Mouse (Mus musculus) embryonic facial prominence, embryonic 13.5 days (tissue): ENCODE measurements around the gene Baz1a. TPM values are rescaled to one million over a fixed set of nuclear protein-coding genes. Genes with fewer than 3 reads are reported as not detected.

Experiments
- ATAC-seq: fragments of 200-750 bp; cut with Nextera tagmentation; 2 replicates; pipeline ENCODE4 v1.8.0; 2017; ENCODE audit warnings: low read depth; ENCODE audit not compliant: insufficient number of reproducible peaks, insufficient read depth, low FRiP score, low TSS enrichment
- H3K27ac ChIP-seq: fragments of 300-500 bp; sonication (generic); 2 replicates; pipeline ENCODE4 v1.5.1; 2015; ENCODE audit warnings: moderate library complexity, mild to moderate bottlenecking, inconsistent platforms
- H3K27me3 ChIP-seq: fragments of 300-500 bp; sonication (generic); 2 replicates; pipeline ENCODE4 v1.6.1; 2015; ENCODE audit warnings: mild to moderate bottlenecking, inconsistent platforms
- H3K36me3 ChIP-seq: fragments of 300-500 bp; sonication (generic); 2 replicates; pipeline ENCODE4 v1.6.1; 2015; ENCODE audit warnings: mild to moderate bottlenecking, inconsistent platforms
- H3K4me1 ChIP-seq: fragments of 300-500 bp; sonication (generic); 2 replicates; pipeline ENCODE4 v1.6.1; 2015; ENCODE audit warnings: inconsistent platforms
- H3K4me2 ChIP-seq: fragments of 300-500 bp; sonication (generic); 2 replicates; pipeline ENCODE4 v1.6.1; 2015; ENCODE audit warnings: moderate library complexity, mild to moderate bottlenecking, inconsistent platforms
- H3K4me3 ChIP-seq: fragments of 300-500 bp; sonication (generic); 2 replicates; pipeline ENCODE4 v1.5.1; 2015; ENCODE audit warnings: mild to moderate bottlenecking, inconsistent platforms
- H3K9ac ChIP-seq: fragments of 300-500 bp; sonication (generic); 2 replicates; pipeline ENCODE4 v1.6.1; 2015; ENCODE audit warnings: mild to moderate bottlenecking, inconsistent platforms
- H3K9me3 ChIP-seq: fragments of 300-500 bp; sonication (generic); 2 replicates; pipeline ENCODE4 v1.6.1; 2016; ENCODE audit warnings: inconsistent platforms
- WGBS: fragments of 180-500 bp; shearing (Covaris S2); methylation state at CpG from one replicate; pipeline ENCODE4 v1.1.7; 2015; ENCODE audit warnings: mixed read lengths; 5-methylcytosine and 5-hydroxymethylcytosine counted together
- polyA plus RNA-seq: library from polyadenylated mRNA; unstranded; fragments of >200 nt; fragmentation: Nextera tagmentation; extraction: Ambion mirVana; gene quantifications from 2 replicates; pipeline ENCODE4 v1.2.1, GENCODE M21; 2015

Baz1a gene
- polyA plus RNA-seq, 1 experiment from 2014 or later, result 31.2 TPM

- no peak overlapping the region for H3K27ac ChIP-seq
- H3K4me2 ChIP-seq, result no peak overlapping the region
- no peaks in the 10 kb centered on the region for H3K27me3 ChIP-seq
- no peak overlapping the region for H3K9ac ChIP-seq
- no peaks in the 10 kb centered on the region for H3K36me3 ChIP-seq
- H3K4me1 ChIP-seq, result peaks cover 7% of the 10 kb centered on the region; the same call in 1 of the 2 replicates
- H3K4me3 ChIP-seq, result no peak overlapping the region
- no peak for ATAC-seq
- 81% methylated on average over 2 of the region's 2 CpGs for WGBS
- no peaks in the 10 kb centered on the region for H3K9me3 ChIP-seq
Observed at GRCm38 (mm10) chr12:54987156-54987555, 27.0 kb downstream of the Baz1a start.

DNA sequence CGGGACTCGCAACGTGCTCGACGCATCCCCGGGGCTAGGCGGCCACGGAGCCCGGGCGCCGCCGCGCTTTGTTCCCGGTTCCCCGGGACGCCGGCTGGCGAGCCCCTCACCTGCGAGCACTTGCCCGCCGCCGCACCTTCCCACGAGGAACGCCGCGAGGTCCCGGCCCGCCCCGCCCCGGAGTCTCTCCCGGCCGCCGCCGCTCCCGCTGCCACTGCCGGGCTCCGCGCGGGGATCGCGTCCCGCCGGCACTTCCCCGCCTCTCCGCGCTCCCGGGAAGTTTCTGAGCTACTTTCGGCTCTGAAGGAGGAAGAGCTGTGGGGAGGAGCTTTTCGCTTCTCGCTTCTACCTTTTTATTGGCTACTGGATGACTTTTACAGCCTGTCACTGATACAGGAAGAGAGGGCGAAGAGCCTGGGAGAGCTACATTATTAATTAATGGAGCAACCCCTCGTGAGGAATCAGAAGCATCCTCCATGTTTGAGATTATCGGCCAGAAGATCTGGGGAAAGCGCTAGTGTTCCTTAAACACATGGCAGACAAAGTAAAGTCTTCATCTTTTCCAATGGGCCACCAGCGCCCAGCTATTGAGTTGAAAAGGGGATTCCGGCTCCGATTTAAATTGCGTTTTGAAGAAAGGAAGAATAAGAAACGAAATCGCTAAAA is 28.0 kb downstream of the Baz1a start, which contains the start of gene Gm20403:
Gm20403 (minus strand) TSS at position 478 of the 666 bp plus-strand sequence.
- Histone ChIP-seq H3K4me3 (peak within 1 kb of the TSS; percentile 88), H3K36me3 (no peaks in the 10 kb centered on the region; the same call in 1 of the 2 replicates), H3K27me3 (no peaks in the 10 kb centered on the region), H3K27ac (peak within 1 kb of the TSS; percentile 90), H3K9ac (peak within 1 kb of the TSS; percentile 89), H3K4me1 (peaks cover 11% of the 10 kb centered on the region; the same call in 1 of the 2 replicates), H3K4me2 (peak within 1 kb of the TSS; percentile 84), H3K9me3 (no peaks in the 10 kb centered on the region)
- WGBS, result under 1% methylated on average over 52 of the region's 60 CpGs
- ATAC-seq, result peak; percentile 57

GRCm38 (mm10) chr12:54985257-54986051 is 28.7 kb downstream of the Baz1a start:
- Histone ChIP-seq H3K36me3 (no peaks in the 10 kb centered on the region; the same call in 1 of the 2 replicates), H3K9me3 (no peaks in the 10 kb centered on the region), H3K4me1 (peaks cover 11% of the 10 kb centered on the region; the same call in 1 of the 2 replicates), H3K4me3 (peak overlapping the region; percentile 88), H3K9ac (peak overlapping the region; percentile 89), H3K27ac (peak overlapping the region; percentile 90), H3K27me3 (no peaks in the 10 kb centered on the region), H3K4me2 (peak overlapping the region; percentile 84)
- ATAC-seq, result peak; percentile 15; the same call in 1 of the 2 replicates
- WGBS, result under 1% methylated on average over 75 of the region's 117 CpGs

- no peaks in the 10 kb centered on the region for H3K27me3 ChIP-seq
- H3K4me1 ChIP-seq, result peaks cover 11% of the 10 kb centered on the region; the same call in 1 of the 2 replicates
- ATAC-seq, result peak; percentile 65
- peak overlapping the region; percentile 89 for H3K9ac ChIP-seq
- WGBS, result under 1% methylated on average over 42 of the region's 42 CpGs
- H3K36me3 ChIP-seq, result no peaks in the 10 kb centered on the region; the same call in 1 of the 2 replicates
- H3K27ac ChIP-seq, result peak overlapping the region; percentile 90
- H3K4me3 ChIP-seq, result peak overlapping the region; percentile 88
- H3K4me2 ChIP-seq, result peak overlapping the region; percentile 84
- no peaks in the 10 kb centered on the region for H3K9me3 ChIP-seq
Observed at GRCm38 (mm10) chr12:54984701-54985256, 29.4 kb downstream of the Baz1a start.

GRCm38 (mm10) chr12:54982935-54983715 is 31.0 kb downstream of the Baz1a start:
- ATAC-seq, result no peak
- H3K9me3 ChIP-seq, result no peaks in the 10 kb centered on the region
- H3K4me3 ChIP-seq, result no peak overlapping the region
- WGBS, result 68% methylated on average over 7 of the region's 7 CpGs
- no peaks in the 10 kb centered on the region for H3K27me3 ChIP-seq
- H3K4me1 ChIP-seq, result peaks cover 11% of the 10 kb centered on the region; the same call in 1 of the 2 replicates
- no peak overlapping the region for H3K27ac ChIP-seq
- no peak overlapping the region for H3K4me2 ChIP-seq
- no peak overlapping the region for H3K9ac ChIP-seq
- no peaks in the 10 kb centered on the region; the same call in 1 of the 2 replicates for H3K36me3 ChIP-seq

DNA sequence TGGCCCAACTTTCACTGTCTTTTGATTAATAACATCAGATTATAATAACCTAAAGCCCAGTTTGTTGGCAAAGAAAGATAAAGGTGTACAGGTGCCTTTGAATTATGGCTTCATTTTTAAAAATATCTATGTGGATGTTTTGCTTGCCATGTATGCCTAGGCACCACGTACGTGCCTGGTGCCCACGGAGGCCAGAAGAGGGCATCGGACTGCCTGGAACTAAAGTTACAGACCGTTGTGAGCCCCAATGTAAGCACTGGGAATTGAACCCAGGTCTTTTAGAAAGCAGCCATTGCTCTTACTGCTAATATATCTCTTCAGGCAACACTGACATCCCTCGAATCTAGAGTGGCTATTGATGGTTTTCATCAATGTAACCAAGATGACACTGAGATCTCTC is 32.2 kb downstream of the Baz1a start:
- 61% methylated on average over 6 of the region's 6 CpGs for WGBS
- H3K36me3 ChIP-seq, result no peaks in the 10 kb centered on the region; the same call in 1 of the 2 replicates
- no peak overlapping the region for H3K4me3 ChIP-seq
- no peaks in the 10 kb centered on the region for H3K9me3 ChIP-seq
- no peak overlapping the region for H3K4me2 ChIP-seq
- no peak overlapping the region for H3K27ac ChIP-seq
- H3K27me3 ChIP-seq, result no peaks in the 10 kb centered on the region
- H3K4me1 ChIP-seq, result peaks cover 11% of the 10 kb centered on the region; the same call in 1 of the 2 replicates
- no peak overlapping the region for H3K9ac ChIP-seq
- ATAC-seq, result no peak

GRCm38 (mm10) chr12:54980939-54981338 is 33.2 kb downstream of the Baz1a start:
- H3K9ac ChIP-seq, result no peak overlapping the region
- no peaks in the 10 kb centered on the region for H3K9me3 ChIP-seq
- WGBS, result 84% methylated on average over 5 of the region's 5 CpGs
- ATAC-seq, result no peak
- peaks cover 18% of the 10 kb centered on the region; the same call in 1 of the 2 replicates for H3K4me1 ChIP-seq
- H3K36me3 ChIP-seq, result no peaks in the 10 kb centered on the region; the same call in 1 of the 2 replicates
- H3K4me3 ChIP-seq, result no peak overlapping the region
- H3K27me3 ChIP-seq, result no peaks in the 10 kb centered on the region
- H3K27ac ChIP-seq, result no peak overlapping the region
- no peak overlapping the region for H3K4me2 ChIP-seq

- no peak overlapping the region for H3K27ac ChIP-seq
- no peak overlapping the region for H3K4me3 ChIP-seq
- no peaks in the 10 kb centered on the region for H3K27me3 ChIP-seq
- 75% methylated on average over 6 of the region's 6 CpGs for WGBS
- H3K9ac ChIP-seq, result no peak overlapping the region
- no peak overlapping the region for H3K4me2 ChIP-seq
- H3K36me3 ChIP-seq, result no peaks in the 10 kb centered on the region; the same call in 1 of the 2 replicates
- peaks cover 19% of the 10 kb centered on the region; the same call in 1 of the 2 replicates for H3K4me1 ChIP-seq
- no peak for ATAC-seq
- H3K9me3 ChIP-seq, result no peaks in the 10 kb centered on the region
Observed at GRCm38 (mm10) chr12:54980532-54980931, 33.6 kb downstream of the Baz1a start.

- Histone ChIP-seq H3K4me3 (no peak overlapping the region), H3K4me2 (no peak overlapping the region), H3K36me3 (peaks cover 56% of the 10 kb centered on the region), H3K27ac (no peak overlapping the region), H3K27me3 (no peaks in the 10 kb centered on the region), H3K9ac (no peak overlapping the region), H3K4me1 (no peaks in the 10 kb centered on the region), H3K9me3 (no peaks in the 10 kb centered on the region)
- ATAC-seq, result no peak
- WGBS, result 75% methylated on average over 3 of the region's 3 CpGs
Observed at GRCm38 (mm10) chr12:54969033-54969432, 45.1 kb downstream of the Baz1a start.

- no peaks in the 10 kb centered on the region for H3K9me3 ChIP-seq
- H3K27me3 ChIP-seq, result no peaks in the 10 kb centered on the region
- peaks cover 49% of the 10 kb centered on the region for H3K36me3 ChIP-seq
- 89% methylated on average over 4 of the region's 4 CpGs for WGBS
- H3K27ac ChIP-seq, result no peak overlapping the region
- H3K4me3 ChIP-seq, result no peak overlapping the region
- no peak for ATAC-seq
- H3K4me1 ChIP-seq, result no peaks in the 10 kb centered on the region
- H3K9ac ChIP-seq, result no peak overlapping the region
- no peak overlapping the region for H3K4me2 ChIP-seq
Observed at GRCm38 (mm10) chr12:54965532-54966160, 48.5 kb downstream of the Baz1a start.
